Mouse (Mus musculus): Measurements from ENCODE around the gene Awat1. TPM values are rescaled to one million over a fixed set of nuclear protein-coding genes. Genes with fewer than 3 reads are reported as not detected.
A peak's percentile ranks its signal among the peaks of the same experiment; 100 is the strongest.

The Awat1 gene
- polyA plus RNA-seq, 1 experiment from 2014 or later, result not detected

- no peak overlapping the region for H3K4me2 ChIP-seq (replicated peaks)
- peaks cover 10% of the 10 kb centered on the region for H3K36me3 ChIP-seq (replicated peaks; ENCODE audit: control insufficient read depth, insufficient read depth)
- 0 out of 2 replicates have a peak, but pooled peaks cover 3% of the 10 kb centered on the region for H3K27me3 ChIP-seq (ENCODE audit: control insufficient read depth, insufficient read depth, low read length)
- H3K4me3 ChIP-seq (replicated peaks; ENCODE audit: low read length), result no peak overlapping the region
- no peak overlapping the region for H3K27ac ChIP-seq
- no peak for ATAC-seq (ENCODE audit: low FRiP score)
- H3K4me1 ChIP-seq (replicated peaks; ENCODE audit: control insufficient read depth, insufficient read depth, low read length), result no peaks in the 10 kb centered on the region
- no peak overlapping the region for H3K9ac ChIP-seq
- H3K9me3 ChIP-seq (ENCODE audit: control insufficient read depth, low read length), result no peaks in the 10 kb centered on the region
- DNase-seq (ENCODE audit: low spot score), result no peak
- 94% methylated on average over 4 of the region's 4 CpGs for WGBS
Measured at GRCm38 (mm10) chrX:100624242-100624641, 52.2 kb downstream of the Awat1 start.

GRCm38 (mm10) chrX:100625146-100625545 lies 53.1 kb downstream of the Awat1 start:
- Histone ChIP-seq H3K27ac (no peak overlapping the region), H3K4me3 (replicated peaks; ENCODE audit: low read length) (peak overlapping the region; percentile 47), H3K27me3 (ENCODE audit: control insufficient read depth, insufficient read depth, low read length) (0 out of 2 replicates have a peak, but pooled peaks cover 3% of the 10 kb centered on the region), H3K4me2 (replicated peaks) (peak overlapping the region; percentile 57), H3K4me1 (replicated peaks; ENCODE audit: control insufficient read depth, insufficient read depth, low read length) (no peaks in the 10 kb centered on the region), H3K9me3 (ENCODE audit: control insufficient read depth, low read length) (no peaks in the 10 kb centered on the region), H3K9ac (peak overlapping the region; percentile 67), H3K36me3 (replicated peaks; ENCODE audit: control insufficient read depth, insufficient read depth) (peaks cover 10% of the 10 kb centered on the region)
- no peak for ATAC-seq (ENCODE audit: low FRiP score)
- DNase-seq (ENCODE audit: low spot score), result no peak
- WGBS, result 40% methylated on average over 7 of the region's 7 CpGs

GRCm38 (mm10) chrX:100625546-100625801 lies 53.4 kb downstream of the Awat1 start, which contains the start of gene Kif4:
Kif4 (plus strand) TSS chrX:100625737.
- H3K36me3 ChIP-seq (replicated peaks; ENCODE audit: control insufficient read depth, insufficient read depth), result peaks cover 10% of the 10 kb centered on the region
- peak within 1 kb of the TSS; percentile 71 for H3K4me2 ChIP-seq (replicated peaks)
- 22% methylated on average over 3 of the region's 3 CpGs for WGBS
- H3K4me3 ChIP-seq (replicated peaks; ENCODE audit: low read length), result peak within 1 kb of the TSS; percentile 47
- ATAC-seq (ENCODE audit: low FRiP score) (no peak), DNase-seq (ENCODE audit: low spot score) (no peak)
- no peaks in the 10 kb centered on the region for H3K4me1 ChIP-seq (replicated peaks; ENCODE audit: control insufficient read depth, insufficient read depth, low read length)
- no peaks in the 10 kb centered on the region for H3K9me3 ChIP-seq (ENCODE audit: control insufficient read depth, low read length)
- peak within 1 kb of the TSS; percentile 47; the same call in 1 of the 2 replicates for H3K27ac ChIP-seq
- H3K27me3 ChIP-seq (ENCODE audit: control insufficient read depth, insufficient read depth, low read length), result 0 out of 2 replicates have a peak, but pooled peaks cover 3% of the 10 kb centered on the region
- H3K9ac ChIP-seq, result peak within 1 kb of the TSS; percentile 67

- 19% methylated on average over 62 of the region's 62 CpGs for WGBS
- ATAC-seq (ENCODE audit: low FRiP score), result peak; percentile 100
- H3K36me3 ChIP-seq (replicated peaks; ENCODE audit: control insufficient read depth, insufficient read depth), result peaks cover 10% of the 10 kb centered on the region
- H3K9ac ChIP-seq, result peak within 1 kb of the TSS; percentile 67
- H3K27ac ChIP-seq, result peak within 1 kb of the TSS; percentile 47; the same call in 1 of the 2 replicates
- 0 out of 2 replicates have a peak, but pooled peaks cover 3% of the 10 kb centered on the region for H3K27me3 ChIP-seq (ENCODE audit: control insufficient read depth, insufficient read depth, low read length)
- H3K4me2 ChIP-seq (replicated peaks), result peak within 1 kb of the TSS; percentile 71
- H3K4me1 ChIP-seq (replicated peaks; ENCODE audit: control insufficient read depth, insufficient read depth, low read length), result no peaks in the 10 kb centered on the region
- peak within 1 kb of the TSS; percentile 47 for H3K4me3 ChIP-seq (replicated peaks; ENCODE audit: low read length)
- DNase-seq (ENCODE audit: low spot score), result peak; percentile 87
- no peaks in the 10 kb centered on the region for H3K9me3 ChIP-seq (ENCODE audit: control insufficient read depth, low read length)
Measured at GRCm38 (mm10) chrX:100625802-100626793, 54.0 kb downstream of the Awat1 start, which contains the start of gene Pdzd11. Pdzd11 (minus strand) TSS chrX:100626568.

Other genes starting within 250 kb of the Awat1 start
- not detected in 2 replicates for gene Otud6a, start 143.2 kb upstream of the Awat1 start, polyA plus RNA-seq (2014; fragmentation: Nextera tagmentation; extraction: Ambion mirVana)
- gene Awat2, start 129.5 kb upstream of the Awat1 start, polyA plus RNA-seq (2014; fragmentation: Nextera tagmentation; extraction: Ambion mirVana), result 0.39 TPM in 1 of 2 replicates, not detected in the other
- gene Igbp1, start 78.0 kb upstream of the Awat1 start, polyA plus RNA-seq (2014; fragmentation: Nextera tagmentation; extraction: Ambion mirVana), result 27.2 and 30.5 TPM in 2 replicates
- gene Dgat2l6, start 47.4 kb upstream of the Awat1 start, polyA plus RNA-seq (2014; fragmentation: Nextera tagmentation; extraction: Ambion mirVana), result not detected in 2 replicates
- not detected in 2 replicates for gene P2ry4, start 22.6 kb downstream of the Awat1 start, polyA plus RNA-seq (2014; fragmentation: Nextera tagmentation; extraction: Ambion mirVana)
- not detected in 2 replicates for gene Arr3, start 33.2 kb downstream of the Awat1 start, polyA plus RNA-seq (2014; fragmentation: Nextera tagmentation; extraction: Ambion mirVana)
- gene Kif4, start 53.5 kb downstream of the Awat1 start, polyA plus RNA-seq (2014; fragmentation: Nextera tagmentation; extraction: Ambion mirVana), result 4.8 and 6.0 TPM in 2 replicates
- 90.9 and 102 TPM in 2 replicates for gene Pdzd11, start 54.3 kb downstream of the Awat1 start, polyA plus RNA-seq (2014; fragmentation: Nextera tagmentation; extraction: Ambion mirVana)
- gene Gdpd2, start 157.6 kb downstream of the Awat1 start, polyA plus RNA-seq (2014; fragmentation: Nextera tagmentation; extraction: Ambion mirVana), result 36.2 and 38.7 TPM in 2 replicates
- 9.8 and 12.1 TPM in 2 replicates for gene Dlg3, start 195.5 kb downstream of the Awat1 start, polyA plus RNA-seq (2014; fragmentation: Nextera tagmentation; extraction: Ambion mirVana)

All from hindbrain, embryonic 14.5 days (tissue).